Mouse (Mus musculus): Measurements from ENCODE around the gene Papola.

- TF ChIP-seq POLR2A (IDR thresholded peaks at IDR 0.05; ENCODE audit: borderline replicate concordance, extremely low read depth, insufficient read depth, insufficient read length, poor library complexity, severe bottlenecking): no peak
- no peak for TF ChIP-seq CTCF (IDR thresholded peaks at IDR 0.05; ENCODE audit: borderline replicate concordance, extremely low read depth, insufficient read depth, insufficient read length)
These were observed 66.2 kb downstream of the Papola start for GRCm38 (mm10) chr12:105850675-105851074.

All from brain, embryonic 14.5 days (tissue).